Mouse (Mus musculus): ENCODE data around the gene Hmx1. TPM values are rescaled to one million over a fixed set of nuclear protein-coding genes. Genes with fewer than 3 reads are reported as not detected.

Hmx1 gene
- polyA plus RNA-seq, 1 experiment from 2014 or later, result 0.13 TPM

DNA sequence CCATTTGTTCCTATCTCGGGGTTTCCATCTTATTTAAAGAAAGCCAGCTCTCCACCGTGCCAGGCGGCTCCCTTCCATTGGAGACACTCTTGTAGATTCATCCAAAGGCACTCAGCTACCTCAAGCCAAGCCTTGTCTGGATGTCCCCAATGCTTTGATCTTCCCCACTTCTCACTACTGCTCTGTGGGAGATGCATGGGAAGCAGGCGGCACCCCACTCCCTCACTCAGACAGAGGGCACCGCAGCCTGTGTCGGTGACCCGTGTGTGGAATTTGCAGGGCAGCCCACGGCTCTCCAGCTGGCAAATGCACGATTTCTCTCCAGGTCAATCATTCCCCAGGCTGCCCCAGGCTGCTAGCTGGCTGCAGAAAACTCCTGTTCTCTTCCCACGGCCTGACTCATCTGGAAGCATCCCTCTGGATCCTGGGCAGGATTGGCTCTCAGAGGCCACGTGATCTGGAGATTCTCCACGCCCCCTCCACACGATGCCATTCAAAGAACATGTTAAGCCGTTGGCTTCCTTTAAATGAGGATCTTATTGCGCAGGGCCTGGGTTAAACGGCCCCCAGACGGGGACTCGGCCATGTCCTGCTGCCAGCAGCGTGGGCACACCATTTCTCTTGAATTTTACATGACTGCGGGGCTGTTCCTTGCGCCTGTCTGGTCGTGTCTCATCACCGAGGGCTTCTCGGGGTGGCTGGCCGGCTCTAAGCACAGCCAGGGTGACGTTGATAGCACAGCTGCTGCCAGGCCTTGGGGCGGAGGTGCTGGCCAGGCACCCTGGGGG is 58.9 kb downstream of the Hmx1 start:
- peak overlapping the region; percentile 42 for H3K4me3 ChIP-seq
- peaks cover 58% of the 10 kb centered on the region for H3K27me3 ChIP-seq (ENCODE audit: low read depth, poor library complexity, severe bottlenecking)
- WGBS, result 19% methylated on average over 27 of the region's 27 CpGs
- no peaks in the 10 kb centered on the region for H3K36me3 ChIP-seq
- peak; percentile 73 for DNase-seq (ENCODE audit: low spot score)
- peaks cover 43% of the 10 kb centered on the region for H3K4me1 ChIP-seq
- peak overlapping the region; percentile 72 for H3K27ac ChIP-seq
- no peaks in the 10 kb centered on the region for H3K9me3 ChIP-seq (replicated peaks)

Other genes starting within 250 kb of the Hmx1 start
- gene Adra2c, start 110.8 kb upstream of the Hmx1 start, polyA plus RNA-seq (2016; fragmentation: Nextera tagmentation; extraction: Ambion mirVana), result not detected in 2 replicates
- gene Cpz, start 136.6 kb downstream of the Hmx1 start, polyA plus RNA-seq (2016; fragmentation: Nextera tagmentation; extraction: Ambion mirVana), result 4.2 and 8.0 TPM in 2 replicates
- 10.1 and 10.6 TPM in 2 replicates for gene Trmt44, start 186.0 kb downstream of the Hmx1 start, polyA plus RNA-seq (2016; fragmentation: Nextera tagmentation; extraction: Ambion mirVana)
- gene Acox3, start 193.9 kb downstream of the Hmx1 start, polyA plus RNA-seq (2016; fragmentation: Nextera tagmentation; extraction: Ambion mirVana), result 7.3 and 11.5 TPM in 2 replicates